Mouse (Mus musculus) stomach, embryonic 16.5 days (tissue): ENCODE results near the gene Thsd4. TPM values are rescaled to one million over a fixed set of nuclear protein-coding genes. Genes with fewer than 3 reads are reported as not detected.

Experiments used
- ATAC-seq: fragments of 200-750 bp; cut with Nextera tagmentation; 2 replicates; pipeline ENCODE4 v1.8.0; 2017; ENCODE audit warnings: moderate number of reproducible peaks, moderate TSS enrichment; ENCODE audit not compliant: insufficient read depth, low FRiP score
- H3K27ac ChIP-seq: fragments of 300-500 bp; sonication (generic); 2 replicates; pipeline ENCODE4 v1.5.1; 2014; ENCODE audit warnings: low read length
- H3K27me3 ChIP-seq: fragments of 300-500 bp; sonication (generic); 2 replicates; pipeline ENCODE4 v1.6.1; 2014; ENCODE audit warnings: low read length, control low read depth, mixed read lengths; ENCODE audit not compliant: control insufficient read depth, insufficient read depth
- H3K36me3 ChIP-seq: fragments of 300-500 bp; sonication (generic); 2 replicates; pipeline ENCODE4 v1.6.1; 2014; ENCODE audit warnings: low read length; ENCODE audit not compliant: control insufficient read depth, insufficient read depth
- H3K4me1 ChIP-seq: fragments of 300-500 bp; sonication (generic); 2 replicates; pipeline ENCODE4 v1.6.1; 2014; ENCODE audit warnings: low read length, control low read depth, mixed read lengths; ENCODE audit not compliant: control insufficient read depth, insufficient read depth
- H3K4me2 ChIP-seq: fragments of 300-500 bp; sonication (generic); 2 replicates; pipeline ENCODE4 v1.6.1; 2014; ENCODE audit warnings: low read depth, low read length, mixed read lengths
- H3K4me3 ChIP-seq: fragments of 300-500 bp; sonication (generic); replicated peaks from 2 replicates; pipeline ENCODE4 v1.5.1; 2014; ENCODE audit warnings: mild to moderate bottlenecking, low read length
- H3K9ac ChIP-seq: fragments of 300-500 bp; sonication (generic); 2 replicates; pipeline ENCODE4 v1.6.1; 2014; ENCODE audit warnings: low read length
- H3K9me3 ChIP-seq: fragments of 300-500 bp; sonication (generic); replicated peaks from 2 replicates; pipeline ENCODE4 v1.6.1; 2016; ENCODE audit warnings: low read length, control low read depth; ENCODE audit not compliant: control insufficient read depth
- WGBS: fragments of 180-500 bp; shearing (Covaris S2); extraction: QIAGEN DNeasy Blood & Tissue Kit; methylation state at CpG from one replicate; pipeline ENCODE4 v1.1.7; 2014; 5-methylcytosine and 5-hydroxymethylcytosine counted together
- polyA plus RNA-seq: library from polyadenylated mRNA; unstranded; fragments of >200 nt; fragmentation: Nextera tagmentation; extraction: Ambion mirVana; gene quantifications from 2 replicates; pipeline ENCODE4 v1.2.1, GENCODE M21; 2015

Gene Thsd4
- polyA plus RNA-seq, 1 experiment from 2014 or later: 18.7 TPM

DNA sequence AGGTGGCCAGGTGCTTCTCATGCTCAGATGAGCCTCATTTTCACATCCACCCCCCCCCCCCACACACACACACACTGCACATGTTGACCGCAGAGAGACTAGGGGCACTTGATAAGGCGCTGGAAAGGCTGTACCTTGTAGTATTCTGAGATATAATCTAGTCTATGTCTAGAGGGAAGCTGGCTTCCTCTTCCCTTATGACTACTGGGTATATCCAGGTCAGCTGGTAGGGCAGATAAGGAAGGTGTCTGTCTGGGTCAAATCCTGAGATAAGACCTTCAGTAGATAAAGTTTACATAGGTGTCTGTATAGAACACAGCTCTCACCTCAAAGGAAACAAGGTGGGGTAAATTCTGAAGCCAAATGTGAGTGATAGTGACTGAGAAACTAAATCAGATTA lies 24.3 kb upstream of the Thsd4 start:
- ATAC-seq: no peak
- no peaks in the 10 kb centered on the region for H3K36me3 ChIP-seq
- H3K9ac ChIP-seq: no peak overlapping the region
- no peak overlapping the region for H3K4me3 ChIP-seq
- WGBS: 76% methylated on average over 2 of the region's 2 CpGs
- H3K27ac ChIP-seq: peak overlapping the region; percentile 85
- H3K4me1 ChIP-seq: 0 out of 2 replicates have a peak, but pooled peaks cover 2% of the 10 kb centered on the region
- H3K4me2 ChIP-seq: no peak overlapping the region; the same call in 1 of the 2 replicates
- no peaks in the 10 kb centered on the region for H3K9me3 ChIP-seq
- no peaks in the 10 kb centered on the region for H3K27me3 ChIP-seq

DNA sequence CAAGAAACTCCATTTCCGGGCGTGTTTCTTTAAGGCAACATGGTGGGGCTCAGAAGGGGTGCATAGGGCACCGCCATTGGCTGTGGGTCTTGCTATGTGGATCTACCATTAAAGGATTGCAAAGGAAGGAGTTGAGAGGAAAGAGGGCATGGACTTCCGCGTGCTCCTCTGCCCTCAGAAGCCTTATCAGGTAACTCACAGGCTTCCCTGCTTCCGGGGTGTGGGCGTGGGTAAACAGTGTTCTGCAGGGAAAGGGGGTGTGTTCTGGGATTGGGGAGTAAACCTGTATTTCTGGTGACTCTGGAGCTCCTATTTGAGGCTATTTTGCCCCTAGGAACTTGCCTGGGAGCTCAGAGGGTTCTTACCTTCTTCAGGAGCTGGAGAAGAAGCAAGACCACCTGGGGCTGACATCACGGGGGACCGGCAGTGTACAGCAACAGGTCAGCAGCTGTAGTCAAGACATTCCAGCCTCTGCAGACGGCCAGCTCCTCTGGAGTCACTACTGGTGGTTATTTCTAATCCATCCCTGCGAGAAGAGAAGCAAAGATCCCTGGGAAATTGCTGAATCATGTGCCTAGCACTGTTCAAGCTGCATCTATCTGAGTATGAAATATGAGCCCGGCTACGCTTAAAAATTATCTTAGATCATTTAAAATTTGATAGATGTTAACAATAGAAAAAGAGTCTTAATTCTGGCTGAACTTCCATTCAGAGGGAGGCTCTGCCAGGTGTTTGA lies 23.7 kb upstream of the Thsd4 start:
- Histone ChIP-seq H3K9ac (no peak overlapping the region), H3K27me3 (no peaks in the 10 kb centered on the region), H3K4me1 (0 out of 2 replicates have a peak, but pooled peaks cover 2% of the 10 kb centered on the region), H3K9me3 (no peaks in the 10 kb centered on the region), H3K4me3 (no peak overlapping the region), H3K27ac (peak overlapping the region; percentile 85), H3K4me2 (peak overlapping the region; percentile 32), H3K36me3 (no peaks in the 10 kb centered on the region)
- peak; percentile 84 for ATAC-seq
- 55% methylated on average over 13 of the region's 13 CpGs for WGBS

DNA sequence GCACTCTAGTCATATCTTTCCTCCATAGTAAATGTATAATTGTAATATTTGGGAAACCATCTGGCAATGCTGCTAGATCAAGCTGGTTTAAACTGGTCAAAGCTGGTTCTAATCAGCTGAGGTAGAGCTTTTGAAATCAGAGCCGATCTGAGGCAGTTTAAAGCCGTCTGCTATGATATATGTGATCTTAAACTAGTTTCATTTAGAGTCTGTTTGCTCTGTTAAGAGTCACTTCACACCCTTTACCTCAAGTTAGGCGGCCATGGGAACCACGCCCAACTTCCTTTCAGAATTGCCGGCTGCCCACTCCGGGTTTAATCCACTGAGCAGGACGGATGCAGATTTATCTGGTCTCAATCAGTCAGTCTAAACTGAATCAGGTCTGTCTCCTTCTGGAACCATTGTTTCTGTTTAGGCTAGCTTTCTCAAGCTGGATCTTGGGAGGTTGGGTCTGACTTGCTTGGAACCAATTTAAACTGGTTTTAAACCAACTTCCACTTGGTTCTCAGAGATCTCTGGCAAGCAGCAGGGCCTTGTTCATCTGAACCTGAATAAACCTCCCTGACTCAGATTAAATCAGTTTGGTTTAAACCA lies 21.7 kb upstream of the Thsd4 start:
- Histone ChIP-seq H3K4me2 (no peak overlapping the region), H3K9ac (no peak overlapping the region), H3K4me3 (no peak overlapping the region), H3K36me3 (no peaks in the 10 kb centered on the region), H3K27ac (peak overlapping the region; percentile 26), H3K4me1 (0 out of 2 replicates have a peak, but pooled peaks cover 2% of the 10 kb centered on the region), H3K9me3 (no peaks in the 10 kb centered on the region), H3K27me3 (no peaks in the 10 kb centered on the region)
- peak; percentile 51; the same call in 1 of the 2 replicates for ATAC-seq
- WGBS: 38% methylated on average over 7 of the region's 7 CpGs

DNA sequence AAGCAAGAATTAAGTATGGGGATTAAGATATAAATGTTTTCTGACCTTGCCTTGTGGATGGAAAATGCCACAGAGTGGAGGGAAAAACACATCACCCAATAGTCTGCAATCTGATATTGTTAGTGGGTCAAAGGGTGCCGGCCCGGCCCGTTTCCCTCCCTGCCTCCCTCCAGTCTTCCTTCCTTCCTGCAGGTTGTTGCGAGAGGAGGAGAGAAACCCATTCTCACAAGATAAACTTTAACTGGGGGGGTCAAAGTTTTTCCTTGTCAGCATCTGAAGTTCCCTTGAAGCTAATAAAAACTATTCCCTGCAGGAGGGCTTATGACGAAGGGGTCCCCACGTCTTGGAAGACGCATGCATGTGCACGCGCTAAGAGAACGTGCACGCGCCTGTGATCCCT lies 8.5 kb upstream of the Thsd4 start:
- Histone ChIP-seq H3K9me3 (no peaks in the 10 kb centered on the region), H3K4me1 (0 out of 2 replicates have a peak, but pooled peaks cover 8% of the 10 kb centered on the region), H3K4me2 (no peak overlapping the region), H3K9ac (no peak overlapping the region), H3K4me3 (no peak overlapping the region), H3K36me3 (no peaks in the 10 kb centered on the region), H3K27ac (no peak overlapping the region), H3K27me3 (no peaks in the 10 kb centered on the region)
- ATAC-seq: no peak
- WGBS: 78% methylated on average over 12 of the region's 12 CpGs

DNA sequence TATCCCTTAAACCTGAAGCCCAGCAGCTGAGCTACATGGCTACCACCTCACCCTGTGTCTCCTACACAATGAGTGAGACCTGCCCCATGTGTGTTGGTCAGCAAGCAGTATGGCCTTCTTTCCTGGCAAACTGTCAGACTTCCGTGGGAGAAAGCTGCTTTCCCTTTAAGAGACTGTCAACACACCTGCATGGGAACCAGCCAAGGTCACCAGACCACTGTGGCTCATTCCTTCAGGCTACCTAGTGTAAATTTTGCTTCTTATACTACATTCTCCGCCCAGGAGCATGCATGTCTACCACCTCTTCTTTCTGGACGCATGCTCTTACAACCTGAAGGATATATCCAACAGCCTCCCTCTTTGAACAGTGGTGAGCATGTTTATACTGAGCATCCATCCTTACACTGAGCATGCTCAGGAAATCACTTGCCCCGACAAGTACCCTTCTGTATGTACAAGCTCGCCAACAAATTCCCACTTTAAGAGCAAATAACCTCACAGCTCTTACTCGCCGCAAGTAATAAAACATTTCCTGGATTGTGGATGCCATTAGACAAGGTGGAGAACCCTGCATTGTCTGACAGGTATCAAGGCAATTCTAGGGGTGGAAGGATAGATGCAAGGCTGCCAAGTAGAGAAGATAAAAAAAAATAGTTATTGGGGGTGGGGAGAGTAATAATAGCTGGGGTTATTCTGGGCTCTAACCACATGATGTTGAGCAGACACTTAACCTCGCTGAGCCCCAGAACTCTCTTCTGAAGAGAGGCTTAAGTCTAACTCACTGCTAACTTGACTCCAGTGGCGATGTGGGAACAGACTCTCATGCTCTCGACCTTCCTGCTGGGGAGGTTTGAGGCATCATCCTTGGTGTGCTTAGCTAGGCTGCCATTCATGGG lies 7.8 kb upstream of the Thsd4 start:
- WGBS: 69% methylated on average over 10 of the region's 10 CpGs
- Histone ChIP-seq H3K36me3 (no peaks in the 10 kb centered on the region), H3K9me3 (no peaks in the 10 kb centered on the region), H3K4me3 (no peak overlapping the region), H3K4me1 (peaks cover 12% of the 10 kb centered on the region; the same call in 1 of the 2 replicates), H3K27me3 (no peaks in the 10 kb centered on the region), H3K4me2 (no peak overlapping the region), H3K9ac (no peak overlapping the region), H3K27ac (0 out of 2 replicates have a peak overlapping the region, but pooled peaks have one; percentile 1)
- ATAC-seq: no peak

DNA sequence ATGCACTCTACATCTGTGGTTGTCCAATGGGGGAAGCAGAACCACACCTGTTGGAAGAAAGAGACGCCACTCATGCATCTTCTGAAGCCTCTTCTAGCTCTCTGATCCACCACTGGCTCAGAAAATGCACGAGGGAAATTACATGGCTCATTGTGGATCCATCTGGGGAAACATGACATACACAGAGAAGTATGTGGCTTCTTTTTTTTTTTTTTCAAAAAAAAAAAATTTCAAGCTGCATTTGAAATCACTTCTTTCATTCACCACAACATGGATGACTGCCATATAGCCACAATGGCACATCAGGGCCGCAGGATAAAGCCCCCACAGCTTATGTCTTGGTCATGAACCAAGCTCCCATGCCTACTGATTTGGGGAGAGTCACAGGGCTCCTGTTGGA lies 6.4 kb upstream of the Thsd4 start:
- Histone ChIP-seq H3K4me2 (no peak overlapping the region), H3K36me3 (no peaks in the 10 kb centered on the region), H3K4me3 (no peak overlapping the region), H3K9me3 (no peaks in the 10 kb centered on the region), H3K27ac (no peak overlapping the region), H3K4me1 (peaks cover 12% of the 10 kb centered on the region; the same call in 1 of the 2 replicates), H3K27me3 (no peaks in the 10 kb centered on the region), H3K9ac (no peak overlapping the region)
- no peak for ATAC-seq
- WGBS: 69% methylated on average over 3 of the region's 3 CpGs

DNA sequence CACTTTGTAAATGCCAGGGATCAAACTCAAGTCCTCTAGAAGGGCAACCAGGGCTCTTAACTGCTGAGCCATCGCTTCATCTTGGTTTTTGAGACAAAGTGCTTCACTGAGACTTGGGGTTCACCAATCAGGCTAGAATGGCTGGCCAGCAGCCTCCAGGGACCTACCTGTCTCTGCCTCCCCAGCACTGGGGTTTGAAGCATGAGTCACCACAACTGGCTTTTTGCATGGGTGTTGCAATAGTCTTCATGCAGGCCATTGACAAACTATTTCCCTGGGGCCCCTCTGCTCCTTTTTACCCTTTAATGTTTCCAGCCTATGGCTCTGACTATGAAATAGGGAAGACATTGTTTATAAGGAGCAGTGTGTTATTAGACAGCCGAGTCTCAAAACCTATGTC lies 6.0 kb upstream of the Thsd4 start:
- WGBS: 82% methylated on average over 2 of the region's 2 CpGs

DNA sequence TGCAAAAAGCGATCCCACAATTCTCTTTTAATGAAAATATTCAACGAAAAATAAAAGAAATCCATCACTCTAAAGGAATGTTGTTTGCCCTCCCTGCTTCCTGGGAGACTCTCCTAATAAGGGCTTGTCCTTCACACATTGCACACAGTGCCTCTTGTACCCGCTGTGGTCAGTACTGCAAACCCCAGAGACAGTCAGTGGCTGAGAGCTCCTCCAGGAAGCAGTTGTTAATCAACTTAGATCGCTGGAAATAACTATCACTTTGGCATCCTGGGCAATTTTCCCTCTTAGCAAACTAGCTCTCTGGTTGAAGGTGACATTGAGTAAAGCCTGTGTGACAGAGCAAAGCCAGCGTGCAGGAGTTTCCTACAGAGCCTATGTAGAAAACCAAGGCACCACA lies 5.2 kb upstream of the Thsd4 start:
- Histone ChIP-seq H3K36me3 (no peaks in the 10 kb centered on the region), H3K9me3 (no peaks in the 10 kb centered on the region), H3K4me3 (no peak overlapping the region), H3K4me2 (no peak overlapping the region), H3K4me1 (peaks cover 12% of the 10 kb centered on the region; the same call in 1 of the 2 replicates), H3K27me3 (no peaks in the 10 kb centered on the region), H3K27ac (no peak overlapping the region), H3K9ac (no peak overlapping the region)
- 38% methylated on average over 5 of the region's 5 CpGs for WGBS
- no peak for ATAC-seq

More for the DNA sequence above, 6.0 kb upstream of the Thsd4 start:
- no peak for ATAC-seq
- Histone ChIP-seq H3K27me3 (no peaks in the 10 kb centered on the region), H3K4me3 (no peak overlapping the region), H3K36me3 (no peaks in the 10 kb centered on the region), H3K4me1 (peaks cover 12% of the 10 kb centered on the region; the same call in 1 of the 2 replicates), H3K27ac (no peak overlapping the region), H3K9ac (no peak overlapping the region), H3K9me3 (no peaks in the 10 kb centered on the region), H3K4me2 (no peak overlapping the region)
